Mouse (Mus musculus) c-Kit-positive CD71-negative TER-119-negative erythroid progenitor cells, embryonic 14.5 days (primary cell): ENCODE measurements around the gene Actn3.
"Not testable (repeated sequence)": the region's sequence is repeated elsewhere in the genome, so short reads cannot be mapped to it uniquely, and the experiment has no call there.

Source experiments
- DNase-seq: peaks from one replicate; pipeline ENCODE4 v3.0.0-alpha.2; 2013; ENCODE audit warnings: low read depth

The Actn3 gene

DNA sequence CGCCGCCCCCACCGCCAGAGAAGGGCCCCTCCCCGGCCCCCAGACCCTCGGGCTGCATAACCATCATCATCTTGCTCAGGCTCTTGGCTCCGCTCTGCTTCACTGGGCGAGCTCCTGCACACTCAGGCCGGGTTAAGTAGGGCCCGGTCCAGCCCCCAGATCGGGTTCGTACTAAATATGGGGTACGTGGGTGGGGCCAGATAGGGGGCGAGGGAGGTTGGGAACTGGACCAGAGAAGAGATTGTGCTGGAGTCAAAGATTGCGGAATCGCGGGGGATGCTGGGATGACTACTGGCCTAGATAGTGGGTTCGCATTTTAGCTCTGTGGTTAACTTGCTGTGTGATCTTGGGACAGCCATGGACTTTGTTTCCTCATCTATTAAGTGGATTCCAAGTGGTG lies at the start of gene Actn3:
TSS of gene Actn3 (minus strand) at position 125 of the 400 bp plus-strand sequence.
- no peak for DNase-seq

DNA sequence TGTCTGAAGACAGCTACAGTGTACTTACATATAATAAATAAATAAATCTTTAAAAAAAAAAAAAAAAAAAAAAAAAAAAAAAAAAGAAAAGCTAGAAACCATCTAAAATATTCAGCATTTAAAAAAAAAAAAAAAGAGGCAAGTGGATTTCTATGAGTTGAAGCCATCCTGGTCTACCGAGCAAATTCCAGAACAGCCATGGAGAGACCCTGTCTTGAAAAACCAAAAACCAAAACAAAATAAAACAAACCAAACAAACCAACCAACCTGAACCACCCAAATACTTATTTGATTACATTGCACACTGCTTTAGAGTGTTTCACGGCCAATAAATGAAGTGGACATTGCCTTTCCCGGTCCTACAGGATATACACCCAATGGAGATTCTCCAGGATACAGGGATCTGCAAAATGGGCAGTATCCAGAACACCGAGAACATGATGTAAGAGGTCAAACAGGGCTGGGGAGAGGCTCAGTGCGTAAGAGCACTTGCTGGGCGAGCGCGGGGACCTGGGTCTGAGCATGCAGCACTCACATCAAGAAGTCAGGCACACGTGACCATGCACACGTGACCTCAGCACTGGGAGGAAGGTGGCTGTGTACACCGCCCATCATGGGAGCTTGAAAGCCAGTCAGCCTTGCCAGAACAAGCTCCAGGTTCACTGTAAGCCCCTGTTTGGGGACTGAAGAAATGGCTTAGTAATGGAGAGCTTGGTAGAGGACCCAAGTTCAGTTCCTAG lies 47.6 kb upstream of the Actn3 start:
- DNase-seq: no peak

DNA sequence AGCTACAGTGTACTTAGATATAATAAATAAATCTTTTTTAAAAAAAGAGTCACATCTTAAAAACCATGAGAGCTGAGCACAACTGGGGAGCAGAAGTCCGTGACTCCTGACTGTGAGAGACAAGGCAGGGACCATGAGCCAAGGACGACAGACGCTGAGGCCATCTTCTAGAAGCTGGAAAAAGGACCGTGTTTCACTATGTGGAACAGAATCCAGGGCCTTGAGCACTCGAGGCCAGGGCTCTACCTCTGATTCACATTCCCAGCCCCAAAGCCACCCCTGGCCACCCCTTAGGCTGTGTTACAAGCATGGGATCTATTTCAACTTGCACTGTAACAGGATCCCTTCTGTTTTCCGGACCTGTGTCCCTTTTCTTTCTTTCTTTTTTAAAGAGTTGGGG lies 41.9 kb upstream of the Actn3 start:
- no peak for DNase-seq

DNA sequence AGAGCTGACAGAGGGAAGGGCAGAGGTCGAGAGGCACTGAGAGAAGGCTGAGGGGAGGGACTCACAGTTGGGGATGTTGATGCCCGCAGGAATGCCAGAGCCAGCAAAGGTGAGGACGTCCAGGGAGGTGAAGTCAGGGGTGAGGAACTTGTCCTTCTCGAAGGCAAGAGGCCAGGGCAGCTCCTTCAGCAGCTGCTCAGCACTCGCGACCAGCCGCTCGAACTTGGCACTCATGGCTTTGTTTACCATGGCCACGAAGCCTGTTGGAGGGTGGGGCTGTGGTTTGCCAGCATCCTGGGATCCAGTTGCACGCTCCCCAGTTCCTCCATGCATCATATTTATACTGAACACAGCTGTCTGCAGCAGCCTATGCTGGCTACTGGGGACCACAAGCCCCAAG lies 39.1 kb upstream of the Actn3 start:
- no peak for DNase-seq

DNA sequence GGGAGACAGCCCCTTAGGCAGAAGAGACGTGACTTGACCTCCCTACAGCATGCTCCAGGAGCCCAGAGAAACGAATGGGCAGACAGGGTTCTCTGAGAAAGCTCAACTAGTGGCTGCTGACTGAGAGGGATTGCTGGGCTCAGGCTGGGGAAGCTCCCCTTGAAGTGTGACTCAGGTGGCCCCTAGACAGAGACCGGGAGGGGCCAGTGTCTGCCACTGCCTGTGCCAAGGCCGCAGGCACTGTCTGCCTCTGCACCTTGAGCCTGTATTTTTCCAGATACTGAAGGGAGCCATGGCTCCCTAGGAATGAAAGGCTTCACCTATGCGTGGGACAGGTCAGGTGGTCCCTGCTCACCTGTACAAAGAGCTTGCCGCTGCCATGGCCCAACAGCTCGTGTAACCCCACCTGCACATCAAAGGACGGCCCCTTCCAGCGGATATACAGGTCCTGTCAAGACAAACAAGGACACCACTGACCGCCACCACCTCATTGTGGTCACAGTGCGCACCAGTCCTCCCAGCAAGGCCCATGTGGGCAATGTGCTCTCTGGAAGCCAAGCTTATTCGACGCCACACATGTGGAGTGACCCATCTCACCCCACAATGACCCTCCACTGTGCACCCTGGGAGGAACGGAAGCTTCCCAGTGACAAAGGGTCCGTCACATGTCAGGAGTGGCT lies 38.4 kb upstream of the Actn3 start:
- no peak for DNase-seq

DNA sequence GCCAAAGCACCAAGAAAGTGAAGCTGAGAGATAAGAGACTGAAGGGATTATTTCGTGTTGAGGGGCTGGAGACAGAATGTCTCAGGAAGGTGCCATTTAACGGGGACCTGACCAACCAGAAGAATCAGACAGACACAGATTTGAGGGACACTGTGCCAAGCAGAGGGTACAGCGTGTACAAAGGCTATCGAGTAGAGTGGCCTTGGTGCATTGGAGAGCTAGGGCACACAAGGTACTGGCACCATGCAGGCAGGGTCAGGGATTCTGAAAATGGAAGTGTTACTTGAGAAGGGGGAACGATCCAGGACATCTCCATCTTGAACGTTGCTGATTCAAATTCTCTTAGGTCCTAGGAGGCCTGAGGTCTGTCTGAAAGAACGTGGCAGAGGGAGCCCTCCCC lies 31.7 kb upstream of the Actn3 start:
- DNase-seq: no peak

DNA sequence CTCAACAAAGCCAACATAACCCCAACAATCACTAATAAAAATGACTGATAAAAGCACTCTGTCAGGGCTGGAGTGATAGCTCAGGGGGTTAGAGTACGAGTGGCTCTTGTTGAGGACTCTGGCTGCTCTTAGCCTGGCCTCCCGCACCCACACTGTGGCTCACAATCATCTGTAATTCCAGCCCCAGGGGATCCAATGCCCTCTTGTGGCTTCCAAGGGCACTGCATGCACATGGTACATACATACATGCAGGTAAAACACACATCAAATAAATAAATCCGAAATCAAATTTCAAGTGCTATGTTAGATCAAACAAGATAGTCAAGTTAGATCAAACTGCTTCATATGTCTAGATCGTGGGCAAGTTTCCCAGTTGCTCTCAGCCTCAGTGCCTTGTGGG lies 30.4 kb upstream of the Actn3 start:
- DNase-seq: peak; percentile 43

DNA sequence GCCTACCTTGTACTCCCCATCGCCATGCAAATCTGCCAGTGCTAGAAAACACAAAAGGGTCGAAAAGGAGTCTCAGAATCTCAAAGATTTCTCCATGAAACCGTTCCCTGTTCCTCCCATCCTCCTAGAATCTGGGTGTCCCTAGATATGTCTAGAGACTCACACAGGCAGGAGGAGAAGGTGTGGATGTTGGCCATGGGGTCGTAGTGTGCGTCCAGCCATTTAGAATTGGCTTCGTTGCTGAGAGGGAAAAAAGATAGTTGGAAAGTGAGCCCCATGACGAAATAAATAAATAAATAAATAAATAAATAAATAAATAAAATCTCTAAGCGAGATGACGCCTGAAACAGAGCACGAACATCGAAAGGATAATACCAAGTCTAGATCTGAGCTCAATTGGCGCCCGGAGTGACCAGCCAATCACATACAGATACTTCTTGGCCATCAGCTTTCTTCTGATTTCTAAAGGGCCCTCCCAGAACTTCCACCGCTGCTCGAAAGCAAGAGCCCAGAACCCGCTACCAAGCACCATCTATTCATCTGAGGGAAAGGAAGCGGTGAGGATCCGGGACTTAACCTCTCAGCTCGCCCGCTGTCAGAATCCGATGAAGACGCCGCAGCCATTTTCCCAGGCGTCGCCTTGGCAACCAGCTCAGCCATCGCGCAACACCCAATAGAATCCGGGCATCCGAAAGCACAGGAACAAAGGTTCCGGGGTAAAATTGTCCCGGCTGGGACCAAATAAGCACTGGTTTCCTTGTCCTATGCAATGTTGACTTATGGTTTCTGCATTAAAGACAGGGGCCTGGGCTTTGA lies 28.5 kb upstream of the Actn3 start, which contains the start of gene Bbs1:
TSS of gene Bbs1 (minus strand) at position 650 of the 816 bp plus-strand sequence.
- peak; percentile 66 for DNase-seq

DNA sequence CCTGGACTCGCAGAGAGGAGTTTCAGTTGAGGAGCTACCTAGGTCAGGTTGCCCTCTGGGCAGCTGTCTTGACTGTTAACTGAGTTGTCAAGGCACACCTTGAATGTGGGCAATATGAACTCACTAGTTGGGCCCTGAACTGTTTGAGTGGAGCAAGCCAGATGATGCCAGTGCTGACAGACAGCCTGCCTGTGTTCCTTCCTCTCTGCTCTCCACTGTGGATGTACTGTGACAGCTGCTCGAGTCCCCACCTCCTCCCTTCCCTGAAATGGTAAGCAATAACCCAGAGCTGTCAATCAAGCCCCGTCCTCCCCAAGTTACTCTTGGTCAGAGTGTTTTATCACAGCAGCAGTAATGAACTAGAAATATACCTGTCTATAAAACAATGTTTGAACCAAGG lies 22.2 kb upstream of the Actn3 start:
- no peak for DNase-seq

DNA sequence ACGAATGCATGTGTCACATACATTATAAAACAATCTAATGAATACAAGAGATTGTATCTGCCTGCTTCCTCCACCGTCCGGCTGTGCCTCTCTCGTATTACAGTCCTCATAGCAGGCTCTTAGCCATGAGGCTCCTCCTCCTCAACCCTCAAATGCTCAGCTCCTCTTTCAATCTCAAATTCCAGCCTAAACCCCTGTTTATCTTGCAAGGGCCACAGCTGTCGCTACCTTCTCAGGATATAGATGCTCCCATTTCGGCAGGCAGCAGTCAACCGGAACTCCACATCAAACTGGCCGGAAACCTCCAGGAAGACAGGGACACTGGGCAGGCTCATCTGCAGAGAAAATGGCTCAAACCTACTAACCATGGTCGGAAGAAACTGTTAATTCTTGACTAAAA lies 21.3 kb upstream of the Actn3 start:
- no peak for DNase-seq

DNA sequence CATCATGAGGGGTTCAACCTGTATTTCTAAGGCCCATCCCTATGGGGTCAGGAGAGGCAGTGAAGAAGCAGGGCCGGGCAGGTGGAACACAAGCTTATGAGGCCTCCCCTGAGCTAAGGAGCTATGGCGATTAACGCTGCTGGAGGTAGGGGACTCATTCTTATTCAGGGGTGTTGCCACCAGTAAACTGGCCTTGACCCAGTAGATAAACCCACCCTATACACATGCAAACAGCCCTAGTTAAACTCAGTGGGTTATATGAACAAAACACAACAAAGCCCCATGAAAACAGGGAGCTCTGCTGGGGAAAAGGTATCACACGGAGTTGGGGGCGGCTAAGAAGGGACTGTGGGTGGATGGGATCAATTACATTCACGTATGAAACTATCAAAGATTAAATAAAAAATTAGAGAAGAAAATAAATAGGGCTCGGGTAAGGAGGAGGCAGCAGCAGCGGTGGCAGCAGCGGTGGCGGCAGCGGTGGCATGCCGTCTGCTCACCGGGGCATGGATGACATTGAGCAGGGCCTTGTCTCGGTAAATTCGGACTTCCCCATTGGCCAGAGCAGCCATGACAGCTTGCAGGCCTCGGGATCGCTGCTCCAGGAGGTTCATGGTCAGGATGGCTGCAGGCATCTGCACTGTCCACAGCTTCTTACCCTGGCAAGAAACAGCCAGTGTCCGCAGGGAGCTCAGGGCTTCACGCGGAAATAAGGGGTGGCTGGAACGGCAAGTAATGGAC lies 19.2 kb upstream of the Actn3 start:
- DNase-seq: no peak

DNA sequence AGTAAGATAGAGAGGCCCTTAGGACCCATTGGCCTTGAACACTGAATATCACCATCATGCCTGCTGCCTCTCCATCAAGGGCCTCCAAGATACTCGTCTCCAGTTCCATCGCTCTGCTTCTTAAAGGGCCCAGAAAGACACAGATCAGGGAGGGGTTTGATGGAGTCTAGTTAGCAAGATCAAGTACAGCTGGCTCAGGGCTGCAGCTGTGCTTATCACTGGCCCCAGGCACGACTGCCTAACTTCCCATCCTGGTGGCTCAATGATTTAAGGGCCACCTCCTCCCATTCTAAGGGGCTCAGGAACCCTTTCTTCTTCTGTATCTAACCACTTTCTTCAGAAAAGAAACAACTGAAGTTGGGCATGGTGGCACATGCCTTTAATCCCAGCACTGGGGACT lies 14.1 kb upstream of the Actn3 start:
- no peak for DNase-seq

DNA sequence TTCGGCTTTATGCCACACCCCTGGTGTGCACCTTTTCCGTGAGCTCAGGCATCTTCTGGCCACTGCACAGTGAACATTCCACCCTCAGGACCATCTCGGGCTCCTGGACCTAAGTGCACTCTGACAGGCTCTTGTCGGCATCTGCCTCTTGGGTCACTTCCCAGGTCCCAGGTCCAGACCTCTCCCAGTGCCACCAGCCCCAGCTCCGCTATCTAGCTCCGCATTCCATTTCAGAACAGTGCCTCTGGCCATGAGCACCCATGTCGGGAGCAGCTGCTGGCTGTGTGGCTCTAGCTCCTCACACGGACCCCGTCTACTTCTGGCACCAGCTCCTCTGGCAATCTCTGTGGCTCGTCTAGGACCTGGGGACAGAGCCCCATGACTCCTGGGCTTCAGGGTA lies 12.1 kb upstream of the Actn3 start:
- DNase-seq: no peak

DNA sequence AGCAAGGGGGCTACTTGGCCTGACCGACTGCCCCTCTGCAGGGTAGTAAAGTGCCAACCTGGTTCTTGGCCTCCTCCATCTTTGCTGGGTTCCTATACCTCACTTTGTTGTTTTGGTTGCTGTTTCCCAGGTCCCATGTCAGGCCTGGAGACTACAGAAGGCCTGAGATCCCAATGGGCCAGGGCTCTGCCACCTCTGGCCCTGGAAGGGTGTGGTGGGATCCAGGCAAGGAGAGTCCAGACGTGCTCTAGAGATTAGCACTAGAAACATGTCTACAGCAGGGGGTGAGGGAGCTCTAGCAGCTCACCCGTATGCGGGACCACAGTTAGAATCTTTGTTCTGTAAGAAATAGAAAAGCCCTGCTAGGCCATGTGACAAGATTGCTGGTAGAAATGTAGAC lies 6.3 kb upstream of the Actn3 start:
- no peak for DNase-seq

DNA sequence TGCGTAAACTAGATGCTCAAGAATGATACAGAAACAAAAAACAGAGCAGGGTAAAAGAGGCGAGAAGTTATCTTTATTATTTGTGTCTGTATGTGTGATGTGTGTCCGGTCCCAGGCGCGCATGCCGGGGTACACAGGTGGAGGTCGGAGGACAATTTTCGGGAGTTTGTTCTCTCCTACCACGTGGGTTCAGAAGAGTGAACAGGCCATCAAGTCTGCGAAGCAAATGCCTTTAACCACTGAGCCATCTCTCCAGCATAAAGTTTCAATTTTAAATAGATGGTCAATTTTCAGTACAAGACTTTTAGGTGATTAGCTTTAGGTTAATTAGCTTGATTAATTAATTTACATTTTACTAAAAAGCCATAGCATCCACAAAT lies 1.6 kb upstream of the Actn3 start:
- DNase-seq: no peak

DNA sequence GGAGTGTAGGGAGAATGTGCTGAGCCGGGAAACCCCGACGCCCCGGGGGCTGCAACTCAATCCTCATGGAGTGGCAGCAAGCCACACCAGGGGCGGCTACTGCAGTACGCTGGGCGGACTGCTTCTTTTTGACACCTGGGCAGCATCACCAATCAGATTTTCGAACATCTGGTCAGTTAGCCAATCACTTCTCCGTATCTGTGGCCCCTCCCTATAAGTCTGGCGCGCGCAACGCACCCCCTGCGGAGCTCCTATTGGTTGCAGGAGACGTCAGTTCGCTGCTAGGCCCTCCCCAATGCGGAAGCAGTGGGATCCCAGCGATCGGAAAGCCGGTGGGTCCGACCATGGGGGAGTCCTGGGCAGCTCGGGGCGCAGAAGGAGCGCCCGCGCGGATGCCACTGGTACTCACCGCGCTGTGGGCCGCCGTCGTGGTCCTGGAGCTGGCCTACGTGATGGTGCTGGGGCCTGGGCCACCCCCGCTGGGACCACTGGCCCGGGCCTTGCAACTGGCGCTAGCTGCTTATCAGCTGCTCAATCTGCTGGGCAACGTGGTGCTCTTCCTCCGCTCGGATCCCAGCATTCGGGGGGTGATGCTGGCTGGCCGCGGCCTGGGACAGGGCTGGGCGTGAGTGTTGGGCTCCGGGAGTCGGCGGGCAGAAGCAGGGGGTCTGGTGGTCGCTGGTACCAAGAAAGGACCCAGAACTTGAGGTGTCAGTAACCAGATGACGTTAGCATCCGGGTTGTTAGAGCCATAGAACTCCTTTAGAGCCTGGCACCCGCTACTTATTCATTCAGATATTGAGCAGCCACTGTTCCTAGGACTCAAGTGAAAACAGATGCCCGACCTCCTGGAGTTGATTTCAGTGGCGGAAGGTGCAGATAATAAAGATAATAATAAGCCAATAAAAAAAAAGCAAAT lies 955 bp upstream of the Actn3 start, which contains the start of gene Zdhhc24:
TSS of gene Zdhhc24 (plus strand) at position 264 of the 919 bp plus-strand sequence.
- DNase-seq: peak; percentile 93

DNA sequence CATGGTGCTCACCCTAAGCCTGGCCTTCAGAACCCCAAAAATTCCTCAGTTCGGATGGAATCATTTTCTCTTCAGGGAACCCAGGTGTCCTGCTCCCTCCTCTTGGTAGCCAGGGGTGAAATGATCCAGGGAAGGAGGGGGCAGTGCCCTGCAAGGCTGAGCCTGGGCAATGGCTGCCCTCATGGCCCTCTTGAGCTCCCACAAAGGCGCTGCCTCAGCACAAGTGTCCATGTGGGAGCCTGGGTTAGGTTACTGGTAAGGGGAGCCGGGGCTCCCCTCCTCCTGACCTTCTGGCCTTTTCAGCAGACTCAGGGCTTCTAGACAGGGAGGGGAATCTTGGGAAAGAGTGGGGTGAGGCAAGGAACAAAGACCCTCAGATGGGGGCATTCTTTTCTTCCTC lies 954 bp downstream of the Actn3 start:
- no peak for DNase-seq

DNA sequence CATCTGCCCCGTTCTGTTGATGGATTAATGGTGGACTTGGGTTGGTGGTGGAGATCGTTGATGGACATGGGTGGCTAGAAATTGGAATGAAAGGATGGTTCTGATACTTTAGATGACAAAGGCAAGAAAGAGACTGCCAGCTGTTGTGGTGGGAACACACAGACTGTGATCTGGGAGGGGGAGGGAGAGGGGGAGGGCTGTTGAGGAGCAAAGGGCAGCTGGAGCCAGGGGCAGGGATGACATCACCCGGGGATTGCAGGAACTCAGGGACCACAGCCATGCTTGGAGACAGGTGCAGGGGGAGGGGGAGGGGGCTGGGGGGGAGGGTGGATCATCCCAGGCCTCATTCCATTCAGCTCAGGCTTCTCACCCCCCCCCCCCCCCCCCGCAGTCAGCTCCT lies 1.5 kb downstream of the Actn3 start:
- no peak for DNase-seq

DNA sequence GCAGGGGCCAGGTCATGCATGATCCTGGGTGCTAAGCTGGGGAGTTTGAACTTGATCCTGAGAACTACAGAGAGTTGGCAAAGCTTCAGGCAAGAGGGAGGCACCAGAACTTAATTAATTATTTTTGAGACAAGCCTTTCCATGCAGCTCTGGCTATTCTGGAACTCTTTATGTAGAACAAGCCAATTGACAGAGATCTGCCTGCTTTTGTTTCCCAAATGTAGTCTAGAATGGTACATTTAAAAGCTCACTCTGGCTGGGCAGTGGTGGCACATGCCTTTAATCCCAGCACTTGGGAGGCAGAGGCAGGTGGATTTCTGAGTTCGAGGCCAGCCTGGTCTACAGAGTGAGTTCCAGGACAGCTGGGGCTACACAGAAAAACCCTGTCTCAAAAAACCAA lies 3.1 kb downstream of the Actn3 start:
- DNase-seq: not testable (repeated sequence)

DNA sequence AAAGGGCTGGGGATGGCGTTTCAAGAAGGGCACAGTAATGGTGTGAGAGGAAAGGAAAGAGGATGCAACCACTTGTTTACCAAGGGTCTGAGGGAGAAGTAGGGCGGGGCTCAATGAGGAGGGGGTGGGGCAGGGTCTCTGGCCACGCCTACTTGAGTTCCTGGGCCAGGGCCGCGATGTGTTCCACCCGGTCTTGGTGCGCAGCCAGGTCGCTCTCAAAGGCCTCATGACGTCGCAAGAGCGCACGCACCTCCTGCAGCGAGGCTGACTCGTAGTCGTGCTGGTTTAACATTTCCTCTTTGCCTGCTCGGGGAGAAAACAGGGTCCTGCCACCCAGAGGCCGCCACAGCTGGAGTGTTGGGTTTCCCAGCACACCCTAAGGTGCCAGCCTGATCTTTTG lies 12.6 kb downstream of the Actn3 start:
- DNase-seq: no peak

DNA sequence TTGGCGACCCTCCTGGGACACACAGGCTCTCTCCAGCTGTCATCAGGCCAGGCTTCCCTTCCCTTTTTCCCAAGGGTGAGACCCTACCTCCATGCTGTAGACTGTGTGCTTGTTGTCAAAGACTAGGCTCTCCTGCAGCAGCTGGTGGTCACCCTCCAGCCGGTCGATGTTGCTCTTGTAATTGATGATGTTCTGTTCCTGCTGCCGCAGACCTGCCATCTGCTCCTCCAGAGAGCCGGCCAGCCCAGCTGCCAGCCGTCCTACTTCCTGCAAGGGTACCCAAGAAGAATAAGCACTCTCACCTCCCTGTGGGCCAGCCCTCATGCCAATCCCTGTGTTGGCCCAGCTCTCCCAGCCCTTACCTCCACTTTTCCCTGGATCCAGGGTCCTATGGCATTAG lies 14.7 kb downstream of the Actn3 start:
- no peak for DNase-seq
